Mouse (Mus musculus) MEL (cell line): Measurements from ENCODE around the gene Fam219b.

Source experiments
- GATA1 ChIP-seq: IDR thresholded peaks from 2 replicates; pipeline ENCODE4 v1.6.1; 2011; ENCODE audit warnings: low read depth, low read length, improper control_type of control experiment
- NRF1 ChIP-seq: IDR thresholded peaks from 2 replicates; pipeline ENCODE4 v1.6.1; 2014; ENCODE audit warnings: low read depth, mild to moderate bottlenecking, inconsistent platforms, low read length, improper control_type of control experiment, moderate library complexity; ENCODE audit not compliant: poor library complexity, insufficient read depth, severe bottlenecking
- TCF12 ChIP-seq: IDR thresholded peaks from 2 replicates; pipeline ENCODE4 v1.6.1; 2014; ENCODE audit warnings: low read depth, mild to moderate bottlenecking, inconsistent platforms, low read length, improper control_type of control experiment, moderate library complexity

GRCm38 (mm10) chr9:57565741-57566221 is 28.5 kb downstream of the Fam219b start:
- TF ChIP-seq NRF1 (no peak), TCF12 (no peak), GATA1 (no peak)
